Mouse (Mus musculus): ENCODE results near the gene Hnrnpa2b1. TPM values are rescaled to one million over a fixed set of nuclear protein-coding genes. Genes with fewer than 3 reads are reported as not detected.

The Hnrnpa2b1 gene
- polyA plus RNA-seq, 1 experiment from 2014 or later: 1,675 TPM

GRCm38 (mm10) chr6:51467649-51468048 is 2.0 kb downstream of the Hnrnpa2b1 start:
- Histone ChIP-seq H3K36me3 (peaks cover 4% of the 10 kb centered on the region; the same call in 1 of the 2 replicates), H3K27me3 (replicated peaks) (no peaks in the 10 kb centered on the region), H3K4me2 (replicated peaks) (peak overlapping the region; percentile 48), H3K27ac (no peak overlapping the region), H3K4me1 (replicated peaks) (peaks cover 8% of the 10 kb centered on the region), H3K9ac (peak overlapping the region; percentile 37), H3K4me3 (replicated peaks) (peak overlapping the region; percentile 37), H3K9me3 (no peaks in the 10 kb centered on the region)
- under 1% methylated on average over 2 of the region's 2 CpGs for WGBS
- ATAC-seq: no peak

- no peaks in the 10 kb centered on the region for H3K27me3 ChIP-seq (replicated peaks)
- no peak overlapping the region for H3K9ac ChIP-seq
- H3K4me3 ChIP-seq (replicated peaks): no peak overlapping the region
- WGBS: 74% methylated on average over 3 of the region's 3 CpGs
- no peaks in the 10 kb centered on the region for H3K9me3 ChIP-seq
- no peak overlapping the region for H3K27ac ChIP-seq
- peak; percentile 19; the same call in 1 of the 2 replicates for ATAC-seq
- H3K4me2 ChIP-seq (replicated peaks): no peak overlapping the region
- H3K4me1 ChIP-seq (replicated peaks): no peaks in the 10 kb centered on the region
- peaks cover 15% of the 10 kb centered on the region; the same call in 1 of the 2 replicates for H3K36me3 ChIP-seq
Observed at GRCm38 (mm10) chr6:51460363-51460762, 9.3 kb downstream of the Hnrnpa2b1 start.

- 79% methylated on average over 4 of the region's 4 CpGs for whole genome bisulfite sequencing
- no peak overlapping the region for H3K4me3 ChIP-seq (replicated peaks)
- H3K9me3 ChIP-seq: no peaks in the 10 kb centered on the region
- no peak overlapping the region for H3K4me2 ChIP-seq (replicated peaks)
- H3K4me1 ChIP-seq (replicated peaks): no peaks in the 10 kb centered on the region
- no peak overlapping the region for H3K9ac ChIP-seq
- peaks cover 15% of the 10 kb centered on the region; the same call in 1 of the 2 replicates for H3K36me3 ChIP-seq
- H3K27me3 ChIP-seq (replicated peaks): no peaks in the 10 kb centered on the region
- H3K27ac ChIP-seq: no peak overlapping the region
- ATAC-seq: peak; percentile 35
Observed at GRCm38 (mm10) chr6:51460021-51460360, 9.7 kb downstream of the Hnrnpa2b1 start.

GRCm38 (mm10) chr6:51459313-51460020 is 10.2 kb downstream of the Hnrnpa2b1 start:
- H3K27me3 ChIP-seq (replicated peaks): no peaks in the 10 kb centered on the region
- peak; percentile 50 for ATAC-seq
- H3K9me3 ChIP-seq: no peaks in the 10 kb centered on the region
- H3K9ac ChIP-seq: no peak overlapping the region
- no peak overlapping the region for H3K4me2 ChIP-seq (replicated peaks)
- H3K36me3 ChIP-seq: peaks cover 15% of the 10 kb centered on the region; the same call in 1 of the 2 replicates
- no peak overlapping the region for H3K4me3 ChIP-seq (replicated peaks)
- H3K4me1 ChIP-seq (replicated peaks): no peaks in the 10 kb centered on the region
- no peak overlapping the region for H3K27ac ChIP-seq
- 43% methylated on average over 5 of the region's 5 CpGs for WGBS

- H3K9ac ChIP-seq: no peak overlapping the region
- H3K27ac ChIP-seq: no peak overlapping the region
- no peak overlapping the region for H3K4me2 ChIP-seq (replicated peaks)
- H3K9me3 ChIP-seq: no peaks in the 10 kb centered on the region
- H3K36me3 ChIP-seq: peaks cover 15% of the 10 kb centered on the region; the same call in 1 of the 2 replicates
- ATAC-seq: peak; percentile 33
- no peaks in the 10 kb centered on the region for H3K27me3 ChIP-seq (replicated peaks)
- 60% methylated on average over 2 of the region's 2 CpGs for WGBS
- H3K4me3 ChIP-seq (replicated peaks): no peak overlapping the region
- H3K4me1 ChIP-seq (replicated peaks): no peaks in the 10 kb centered on the region
Observed at GRCm38 (mm10) chr6:51458925-51459312, 10.8 kb downstream of the Hnrnpa2b1 start.

- H3K9ac ChIP-seq: no peak overlapping the region
- no peak for ATAC-seq
- H3K4me2 ChIP-seq (replicated peaks): no peak overlapping the region
- H3K27me3 ChIP-seq (replicated peaks): no peaks in the 10 kb centered on the region
- H3K4me1 ChIP-seq (replicated peaks): no peaks in the 10 kb centered on the region
- no peak overlapping the region for H3K27ac ChIP-seq
- 0 out of 2 replicates have a peak, but pooled peaks cover 11% of the 10 kb centered on the region for H3K36me3 ChIP-seq
- 78% methylated on average over 8 of the region's 8 CpGs for WGBS
- no peaks in the 10 kb centered on the region for H3K9me3 ChIP-seq
- no peak overlapping the region for H3K4me3 ChIP-seq (replicated peaks)
Observed at GRCm38 (mm10) chr6:51457770-51458387, 11.8 kb downstream of the Hnrnpa2b1 start.

- Histone ChIP-seq H3K27ac (no peak overlapping the region), H3K27me3 (replicated peaks) (no peaks in the 10 kb centered on the region)
- WGBS: 73% methylated on average over 3 of the region's 3 CpGs
Observed at GRCm38 (mm10) chr6:51457283-51457682, 12.4 kb downstream of the Hnrnpa2b1 start.

GRCm38 (mm10) chr6:51456198-51456597 is 13.5 kb downstream of the Hnrnpa2b1 start:
- Histone ChIP-seq H3K9ac (no peak overlapping the region), H3K4me1 (replicated peaks) (no peaks in the 10 kb centered on the region), H3K27ac (no peak overlapping the region), H3K27me3 (replicated peaks) (no peaks in the 10 kb centered on the region), H3K4me2 (replicated peaks) (no peak overlapping the region), H3K4me3 (replicated peaks) (no peak overlapping the region), H3K36me3 (0 out of 2 replicates have a peak, but pooled peaks cover 7% of the 10 kb centered on the region), H3K9me3 (no peaks in the 10 kb centered on the region)
- ATAC-seq: no peak
- 76% methylated on average over 1 of the region's 1 CpGs for WGBS

More at GRCm38 (mm10) chr6:51457283-51457682, 12.4 kb downstream of the Hnrnpa2b1 start:
- Histone ChIP-seq H3K9ac (no peak overlapping the region), H3K36me3 (0 out of 2 replicates have a peak, but pooled peaks cover 11% of the 10 kb centered on the region), H3K4me1 (replicated peaks) (no peaks in the 10 kb centered on the region), H3K9me3 (no peaks in the 10 kb centered on the region), H3K4me3 (replicated peaks) (no peak overlapping the region), H3K4me2 (replicated peaks) (no peak overlapping the region)
- no peak for ATAC-seq

- 42% methylated on average over 3 of the region's 3 CpGs for WGBS
- H3K9me3 ChIP-seq: no peaks in the 10 kb centered on the region
- H3K9ac ChIP-seq: no peak overlapping the region
- no peak overlapping the region for H3K4me2 ChIP-seq (replicated peaks)
- no peaks in the 10 kb centered on the region for H3K27me3 ChIP-seq (replicated peaks)
- H3K4me3 ChIP-seq (replicated peaks): no peak overlapping the region
- 0 out of 2 replicates have a peak, but pooled peaks cover 7% of the 10 kb centered on the region for H3K36me3 ChIP-seq
- H3K27ac ChIP-seq: no peak overlapping the region
- no peaks in the 10 kb centered on the region for H3K4me1 ChIP-seq (replicated peaks)
- ATAC-seq: no peak
Observed at GRCm38 (mm10) chr6:51454949-51455348, 14.7 kb downstream of the Hnrnpa2b1 start.

- Histone ChIP-seq H3K9me3 (no peaks in the 10 kb centered on the region), H3K27ac (no peak overlapping the region)
- 43% methylated on average over 7 of the region's 7 CpGs for WGBS
Observed at GRCm38 (mm10) chr6:51452927-51453503, 16.7 kb downstream of the Hnrnpa2b1 start.

GRCm38 (mm10) chr6:51442191-51442835 is 27.4 kb downstream of the Hnrnpa2b1 start:
- ATAC-seq: no peak
- no peaks in the 10 kb centered on the region for H3K9me3 ChIP-seq
- H3K36me3 ChIP-seq: no peaks in the 10 kb centered on the region
- no peak overlapping the region for H3K4me2 ChIP-seq (replicated peaks)
- H3K4me3 ChIP-seq (replicated peaks): no peak overlapping the region
- H3K9ac ChIP-seq: no peak overlapping the region
- H3K27ac ChIP-seq: no peak overlapping the region
- H3K4me1 ChIP-seq (replicated peaks): no peaks in the 10 kb centered on the region
- WGBS: 47% methylated on average over 9 of the region's 9 CpGs
- H3K27me3 ChIP-seq (replicated peaks): no peaks in the 10 kb centered on the region

More at GRCm38 (mm10) chr6:51452927-51453503, 16.7 kb downstream of the Hnrnpa2b1 start:
- H3K4me3 ChIP-seq (replicated peaks): no peak overlapping the region
- H3K36me3 ChIP-seq: no peaks in the 10 kb centered on the region
- no peaks in the 10 kb centered on the region for H3K4me1 ChIP-seq (replicated peaks)
- no peaks in the 10 kb centered on the region for H3K27me3 ChIP-seq (replicated peaks)
- H3K4me2 ChIP-seq (replicated peaks): no peak overlapping the region
- H3K9ac ChIP-seq: no peak overlapping the region
- no peak for ATAC-seq

GRCm38 (mm10) chr6:51438826-51439330 is 30.8 kb downstream of the Hnrnpa2b1 start:
- Histone ChIP-seq H3K4me2 (replicated peaks) (no peak overlapping the region), H3K36me3 (no peaks in the 10 kb centered on the region), H3K4me1 (replicated peaks) (no peaks in the 10 kb centered on the region), H3K27ac (no peak overlapping the region), H3K9me3 (no peaks in the 10 kb centered on the region), H3K4me3 (replicated peaks) (no peak overlapping the region), H3K9ac (no peak overlapping the region), H3K27me3 (replicated peaks) (peaks cover 6% of the 10 kb centered on the region; the same call in 1 of the 2 replicates)
- WGBS: 86% methylated on average over 9 of the region's 9 CpGs
- no peak for ATAC-seq
